Mouse (Mus musculus) skeletal muscle tissue, postnatal 0 days (tissue): ENCODE measurements around the gene Fstl4. TPM values are rescaled to one million over a fixed set of nuclear protein-coding genes. Genes with fewer than 3 reads are reported as not detected.

Experiments used
- polyA plus RNA-seq: library from polyadenylated mRNA; unstranded; fragments of >200 nt; fragmentation: Nextera tagmentation; extraction: Ambion mirVana; gene quantifications from 2 replicates; pipeline ENCODE4 v1.2.1, GENCODE M21; 2015

The Fstl4 gene
- polyA plus RNA-seq = 0.22 and 0.27 TPM in 2 replicates

DNA sequence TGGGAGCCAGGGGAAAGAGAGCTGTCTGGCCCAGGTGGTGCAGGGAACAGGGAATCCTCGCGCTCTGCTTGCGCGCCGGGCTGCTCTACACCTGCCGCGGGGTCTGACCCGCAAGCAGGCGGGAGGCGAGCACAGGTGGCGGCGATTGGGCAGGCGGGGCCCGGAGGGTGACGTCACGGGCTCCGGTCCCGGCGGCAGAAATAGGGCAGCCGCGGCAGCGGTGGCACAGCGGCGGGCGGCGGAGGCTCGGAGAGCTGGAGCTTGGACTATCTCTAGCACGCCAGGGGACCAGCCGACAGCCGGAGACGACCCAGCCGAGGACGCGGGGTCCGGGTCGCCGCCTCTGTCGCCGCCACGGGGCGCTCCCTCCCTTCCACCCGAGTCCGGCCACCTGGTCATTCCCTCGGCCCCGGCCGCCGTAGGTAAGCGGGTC, at the start of gene Fstl4:
TSS of gene Fstl4 (plus strand) at position 174 of the 433 bp plus-strand sequence.

